Mouse (Mus musculus) midbrain, embryonic 14.5 days (tissue): ENCODE data around the gene Aox4. TPM values are rescaled to one million over a fixed set of nuclear protein-coding genes. Genes with fewer than 3 reads are reported as not detected.

Experiments used
- ATAC-seq: fragments of 200-750 bp; cut with Nextera tagmentation; 2 replicates; pipeline ENCODE4 v1.8.0; 2017; ENCODE audit warnings: moderate number of reproducible peaks, moderate library complexity; ENCODE audit not compliant: low FRiP score, low TSS enrichment
- DNase-seq: peaks from one replicate; pipeline ENCODE4 v3.0.0-alpha.2; 2015
- H3K27ac ChIP-seq: fragments of 300-500 bp; sonication (generic); replicated peaks from 2 replicates; pipeline ENCODE4 v1.5.1; 2014; ENCODE audit warnings: mild to moderate bottlenecking, low read depth, low read length, moderate library complexity
- H3K27me3 ChIP-seq: fragments of 300-500 bp; sonication (generic); 2 replicates; pipeline ENCODE4 v1.6.1; 2014; ENCODE audit warnings: low read length, control low read depth, mixed read lengths; ENCODE audit not compliant: control insufficient read depth, insufficient read depth
- H3K36me3 ChIP-seq: fragments of 300-500 bp; sonication (generic); 2 replicates; pipeline ENCODE4 v1.6.1; 2014; ENCODE audit warnings: low read length, control low read depth; ENCODE audit not compliant: control insufficient read depth, insufficient read depth
- H3K4me1 ChIP-seq: fragments of 300-500 bp; sonication (generic); 2 replicates; pipeline ENCODE4 v1.6.1; 2014; ENCODE audit warnings: mild to moderate bottlenecking, antibody characterized with exemption, low read length, control low read depth; ENCODE audit not compliant: control insufficient read depth, insufficient read depth
- H3K4me2 ChIP-seq: fragments of 300-500 bp; sonication (generic); 2 replicates; pipeline ENCODE4 v1.6.1; 2014; ENCODE audit warnings: mild to moderate bottlenecking, low read length, moderate library complexity
- H3K4me3 ChIP-seq: fragments of 300-500 bp; sonication (generic); replicated peaks from 2 replicates; pipeline ENCODE4 v1.5.1; 2014; ENCODE audit warnings: low read depth, low read length
- H3K9ac ChIP-seq: fragments of 300-500 bp; sonication (generic); replicated peaks from 2 replicates; pipeline ENCODE4 v1.6.1; 2014; ENCODE audit warnings: mild to moderate bottlenecking, low read length, moderate library complexity
- H3K9me3 ChIP-seq: fragments of 300-500 bp; sonication (generic); 2 replicates; pipeline ENCODE4 v1.6.1; 2016; ENCODE audit warnings: low read length, control low read depth, mixed read lengths; ENCODE audit not compliant: control insufficient read depth
- WGBS: fragments of 180-500 bp; shearing (Covaris S2); extraction: QIAGEN DNeasy Blood & Tissue Kit; methylation state at CpG from one replicate; pipeline ENCODE4 v1.1.7; 2014; 5-methylcytosine and 5-hydroxymethylcytosine counted together
- polyA plus RNA-seq: library from polyadenylated mRNA; unstranded; fragments of >200 nt; fragmentation: Nextera tagmentation; extraction: Ambion mirVana; gene quantifications from 2 replicates; pipeline ENCODE4 v1.2.1, GENCODE M21; 2014

Gene Aox4
- polyA plus RNA-seq, 1 experiment from 2014 or later: 0.08 TPM

DNA sequence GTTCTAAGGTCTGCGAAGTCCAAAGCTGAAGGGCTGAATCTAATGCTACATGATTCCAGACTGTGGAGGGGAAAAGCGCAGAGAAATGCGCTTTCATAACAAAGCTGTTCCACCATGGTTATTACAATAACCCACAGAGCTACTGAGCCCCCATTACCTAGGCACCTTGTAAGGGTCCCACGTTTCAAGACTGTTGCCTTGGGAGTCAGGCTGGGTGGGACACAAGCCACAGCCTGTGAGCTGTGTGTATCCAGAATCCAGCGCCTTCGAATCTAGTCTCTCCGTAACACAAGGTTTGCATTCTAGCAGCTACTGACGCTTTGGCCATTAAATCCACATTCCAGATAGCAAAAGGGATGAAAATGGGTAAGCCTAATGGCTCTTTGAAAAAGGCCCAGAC lies 103.0 kb downstream of the Aox4 start:
- Histone ChIP-seq H3K27ac (no peak overlapping the region), H3K27me3 (no peaks in the 10 kb centered on the region), H3K4me1 (no peaks in the 10 kb centered on the region), H3K36me3 (no peaks in the 10 kb centered on the region), H3K9me3 (no peaks in the 10 kb centered on the region), H3K4me2 (no peak overlapping the region), H3K4me3 (no peak overlapping the region), H3K9ac (no peak overlapping the region)
- 91% methylated on average over 8 of the region's 8 CpGs for WGBS
- DNase-seq (no peak), ATAC-seq (no peak)

DNA sequence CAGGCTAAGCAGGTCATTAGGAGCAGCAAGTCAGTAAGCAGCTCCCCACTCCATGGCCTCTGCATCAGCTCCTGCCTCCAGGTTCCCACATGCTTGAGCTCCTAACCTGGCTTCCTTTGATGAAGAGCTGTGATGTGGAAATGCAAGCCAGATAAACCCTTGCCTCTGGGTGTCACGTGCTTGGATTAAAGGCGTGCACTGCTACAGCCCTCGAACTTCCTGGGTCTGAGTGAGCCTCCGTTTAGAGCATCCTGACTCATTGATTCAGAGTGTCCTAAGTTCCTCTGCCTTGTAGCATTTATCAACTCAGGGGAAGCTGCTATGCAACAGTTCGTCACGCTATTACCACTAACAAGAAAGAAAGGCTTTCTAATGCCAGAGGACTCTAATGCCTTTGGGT lies 105.3 kb downstream of the Aox4 start:
- ATAC-seq (no peak), DNase-seq (no peak)
- Histone ChIP-seq H3K27ac (no peak overlapping the region), H3K9me3 (no peaks in the 10 kb centered on the region), H3K4me3 (no peak overlapping the region), H3K9ac (no peak overlapping the region), H3K4me1 (no peaks in the 10 kb centered on the region), H3K27me3 (no peaks in the 10 kb centered on the region), H3K4me2 (no peak overlapping the region), H3K36me3 (no peaks in the 10 kb centered on the region)
- 73% methylated on average over 6 of the region's 6 CpGs for WGBS

Other genes starting within 250 kb of the Aox4 start
- 2.8 and 5.2 TPM in 2 replicates for gene Sgo2a, start 214.4 kb upstream of the Aox4 start, polyA plus RNA-seq
- 26.5 and 29.5 TPM in 2 replicates for gene Kctd18, start 191.4 kb upstream of the Aox4 start, polyA plus RNA-seq
- 0.14 TPM in 1 of 2 replicates, not detected in the other for gene Aox1, start 180.5 kb upstream of the Aox4 start, polyA plus RNA-seq
- 0.12 and 0.38 TPM in 2 replicates for gene Aox3, start 97.3 kb upstream of the Aox4 start, polyA plus RNA-seq
- 0.04 TPM in 1 of 2 replicates, not detected in the other for gene Aox2, start 67.9 kb downstream of the Aox4 start, polyA plus RNA-seq
- gene Bzw1, start 182.5 kb downstream of the Aox4 start, polyA plus RNA-seq: 340 and 468 TPM in 2 replicates
- 158 and 160 TPM in 2 replicates for gene Clk1, start 213.7 kb downstream of the Aox4 start, polyA plus RNA-seq
- 57.5 and 65.3 TPM in 2 replicates for gene Nif3l1, start 234.8 kb downstream of the Aox4 start, polyA plus RNA-seq
- gene Ppil3, start 235.1 kb downstream of the Aox4 start, polyA plus RNA-seq: 54.3 and 55.0 TPM in 2 replicates